Mouse (Mus musculus): ENCODE data around the gene Olfr221. TPM values are rescaled to one million over a fixed set of nuclear protein-coding genes. Genes with fewer than 3 reads are reported as not detected.

Olfr221 gene
- polyA plus RNA-seq, 1 experiment from 2014 or later, result not detected

DNA sequence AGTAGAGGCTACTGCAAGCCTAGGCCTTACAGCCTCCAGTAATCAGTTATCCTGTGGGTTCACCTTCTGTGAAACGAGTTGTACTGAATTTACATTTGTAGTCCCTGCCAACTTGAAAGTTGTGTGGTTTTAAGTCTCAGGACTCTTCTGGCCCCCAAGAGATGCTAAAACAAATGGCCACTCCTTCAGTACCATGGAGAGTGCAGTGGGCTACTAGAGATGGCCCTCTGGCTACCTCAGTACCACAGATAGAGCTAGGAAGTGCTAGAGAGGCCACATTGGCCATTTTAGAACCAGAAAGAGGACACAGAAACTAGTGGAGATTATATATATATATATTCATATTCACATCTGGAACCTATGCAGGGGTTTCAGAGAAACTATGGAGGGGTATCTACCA lies 30.6 kb downstream of the Olfr221 start:
- 61% methylated on average over 1 of the region's 1 CpGs for WGBS
- Histone ChIP-seq H3K4me2 (ENCODE audit: low read depth, low read length) (no peak overlapping the region), H3K36me3 (ENCODE audit: control insufficient read depth, insufficient read depth, low read length) (peaks cover 19% of the 10 kb centered on the region), H3K4me3 (ENCODE audit: low read depth, low read length) (no peak overlapping the region), H3K9ac (ENCODE audit: low read depth, low read length) (no peak overlapping the region), H3K27me3 (replicated peaks; ENCODE audit: control insufficient read depth, insufficient read depth, low read length) (no peaks in the 10 kb centered on the region), H3K9me3 (ENCODE audit: control insufficient read depth, low read length) (no peaks in the 10 kb centered on the region), H3K4me1 (ENCODE audit: control insufficient read depth, insufficient read depth, low read length) (peaks cover 17% of the 10 kb centered on the region), H3K27ac (replicated peaks; ENCODE audit: low read depth, low read length) (no peak overlapping the region; the same call in 1 of the 2 replicates)
- DNase-seq (ENCODE audit: low spot score) (no peak), ATAC-seq (ENCODE audit: low read depth) (no peak)

DNA sequence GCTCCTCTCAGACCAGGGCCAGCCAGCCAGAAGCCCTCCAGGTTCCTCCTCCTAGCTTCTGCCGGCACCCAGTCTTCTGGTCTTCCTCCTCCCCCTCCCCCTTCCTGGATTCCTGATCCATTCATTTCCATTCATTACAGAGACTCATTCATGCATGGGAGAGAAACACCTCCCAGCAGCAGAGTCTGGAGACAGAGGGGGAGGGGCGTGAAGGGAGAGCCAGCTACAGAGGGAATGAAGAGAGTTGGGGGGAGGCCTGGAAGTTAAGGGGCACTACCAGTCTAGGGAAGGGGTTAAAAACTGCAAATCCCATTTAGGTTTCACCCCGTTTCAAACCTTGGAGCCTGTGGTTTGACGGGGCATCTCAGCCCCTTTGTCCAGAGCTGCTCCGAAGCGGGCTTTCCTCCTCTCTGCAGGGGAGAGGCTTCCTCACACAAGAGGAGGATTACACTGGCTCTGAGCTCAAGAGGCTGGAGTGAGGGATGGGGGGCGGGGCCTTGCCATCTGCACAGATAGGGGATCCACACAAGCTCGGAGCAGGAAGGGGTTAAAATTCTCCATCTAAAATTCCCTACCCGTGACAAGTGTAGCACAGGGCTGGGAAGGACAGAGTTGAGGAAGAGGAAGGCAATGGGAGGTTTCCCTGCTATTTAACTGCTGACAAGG lies 31.7 kb downstream of the Olfr221 start:
- ATAC-seq (ENCODE audit: low read depth) (peak; percentile 68), DNase-seq (ENCODE audit: low spot score) (peak; percentile 92)
- Histone ChIP-seq H3K27ac (replicated peaks; ENCODE audit: low read depth, low read length) (peak overlapping the region; percentile 76; the same call in 1 of the 2 replicates), H3K36me3 (ENCODE audit: control insufficient read depth, insufficient read depth, low read length) (peaks cover 30% of the 10 kb centered on the region), H3K4me2 (ENCODE audit: low read depth, low read length) (peak overlapping the region; percentile 42), H3K27me3 (replicated peaks; ENCODE audit: control insufficient read depth, insufficient read depth, low read length) (no peaks in the 10 kb centered on the region), H3K9ac (ENCODE audit: low read depth, low read length) (peak overlapping the region; percentile 43; the same call in 1 of the 2 replicates), H3K9me3 (ENCODE audit: control insufficient read depth, low read length) (no peaks in the 10 kb centered on the region), H3K4me3 (ENCODE audit: low read depth, low read length) (peak overlapping the region; percentile 19), H3K4me1 (ENCODE audit: control insufficient read depth, insufficient read depth, low read length) (peaks cover 14% of the 10 kb centered on the region)
- WGBS, result 9% methylated on average over 9 of the region's 9 CpGs

DNA sequence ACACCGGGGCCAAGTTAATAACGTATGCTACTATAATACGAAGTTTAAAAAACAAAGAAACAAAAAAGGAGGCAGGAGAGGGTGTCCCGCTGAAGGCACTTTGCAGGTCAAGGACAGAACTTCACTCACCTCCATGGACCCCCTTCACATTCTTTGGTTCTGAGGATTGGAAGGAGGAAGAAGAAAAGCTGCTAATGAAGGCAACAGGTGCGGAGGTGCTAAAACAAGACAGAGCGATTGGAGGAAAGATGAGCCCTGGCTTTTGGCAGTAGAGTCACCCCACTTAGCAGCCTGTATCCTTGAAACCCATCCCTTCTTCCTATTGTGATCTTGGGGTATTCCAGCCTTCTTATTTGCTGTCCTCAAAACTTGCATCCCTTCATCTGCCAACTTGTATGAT lies 32.4 kb downstream of the Olfr221 start:
- Histone ChIP-seq H3K27ac (replicated peaks; ENCODE audit: low read depth, low read length) (peak overlapping the region; percentile 76; the same call in 1 of the 2 replicates), H3K4me3 (ENCODE audit: low read depth, low read length) (0 out of 2 replicates have a peak overlapping the region, but pooled peaks have one; percentile 19), H3K27me3 (replicated peaks; ENCODE audit: control insufficient read depth, insufficient read depth, low read length) (no peaks in the 10 kb centered on the region), H3K9me3 (ENCODE audit: control insufficient read depth, low read length) (no peaks in the 10 kb centered on the region), H3K4me2 (ENCODE audit: low read depth, low read length) (peak overlapping the region; percentile 42), H3K9ac (ENCODE audit: low read depth, low read length) (no peak overlapping the region), H3K36me3 (ENCODE audit: control insufficient read depth, insufficient read depth, low read length) (peaks cover 37% of the 10 kb centered on the region), H3K4me1 (ENCODE audit: control insufficient read depth, insufficient read depth, low read length) (peaks cover 12% of the 10 kb centered on the region)
- 58% methylated on average over 6 of the region's 6 CpGs for WGBS
- DNase-seq (ENCODE audit: low spot score) (no peak), ATAC-seq (ENCODE audit: low read depth) (no peak)

DNA sequence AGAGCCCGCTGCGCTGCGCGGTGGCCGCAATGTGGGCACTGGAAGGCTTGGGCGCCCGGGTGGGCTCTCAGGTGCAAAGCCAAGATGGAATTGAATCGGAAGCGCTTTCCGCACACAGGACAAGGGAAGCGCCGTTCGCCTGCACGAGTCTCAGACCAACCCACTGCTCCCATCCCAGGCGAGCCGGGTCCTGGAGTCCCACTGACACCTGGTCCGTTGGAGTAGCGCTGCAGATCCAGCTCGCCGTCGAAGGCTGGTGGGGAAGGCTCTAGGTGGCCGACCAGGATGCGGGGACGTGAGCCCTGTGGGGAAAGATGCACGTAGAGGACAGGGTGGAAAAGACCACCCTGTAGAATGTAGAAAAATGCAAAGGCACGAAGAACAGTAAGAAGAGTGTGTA lies 32.9 kb downstream of the Olfr221 start:
- Histone ChIP-seq H3K9me3 (ENCODE audit: control insufficient read depth, low read length) (no peaks in the 10 kb centered on the region), H3K4me1 (ENCODE audit: control insufficient read depth, insufficient read depth, low read length) (peaks cover 12% of the 10 kb centered on the region), H3K36me3 (ENCODE audit: control insufficient read depth, insufficient read depth, low read length) (peaks cover 42% of the 10 kb centered on the region), H3K4me3 (ENCODE audit: low read depth, low read length) (no peak overlapping the region), H3K27ac (replicated peaks; ENCODE audit: low read depth, low read length) (no peak overlapping the region), H3K4me2 (ENCODE audit: low read depth, low read length) (peak overlapping the region; percentile 42), H3K27me3 (replicated peaks; ENCODE audit: control insufficient read depth, insufficient read depth, low read length) (no peaks in the 10 kb centered on the region), H3K9ac (ENCODE audit: low read depth, low read length) (peak overlapping the region; percentile 30; the same call in 1 of the 2 replicates)
- WGBS, result 53% methylated on average over 25 of the region's 26 CpGs
- DNase-seq (ENCODE audit: low spot score) (no peak), ATAC-seq (ENCODE audit: low read depth) (no peak)

DNA sequence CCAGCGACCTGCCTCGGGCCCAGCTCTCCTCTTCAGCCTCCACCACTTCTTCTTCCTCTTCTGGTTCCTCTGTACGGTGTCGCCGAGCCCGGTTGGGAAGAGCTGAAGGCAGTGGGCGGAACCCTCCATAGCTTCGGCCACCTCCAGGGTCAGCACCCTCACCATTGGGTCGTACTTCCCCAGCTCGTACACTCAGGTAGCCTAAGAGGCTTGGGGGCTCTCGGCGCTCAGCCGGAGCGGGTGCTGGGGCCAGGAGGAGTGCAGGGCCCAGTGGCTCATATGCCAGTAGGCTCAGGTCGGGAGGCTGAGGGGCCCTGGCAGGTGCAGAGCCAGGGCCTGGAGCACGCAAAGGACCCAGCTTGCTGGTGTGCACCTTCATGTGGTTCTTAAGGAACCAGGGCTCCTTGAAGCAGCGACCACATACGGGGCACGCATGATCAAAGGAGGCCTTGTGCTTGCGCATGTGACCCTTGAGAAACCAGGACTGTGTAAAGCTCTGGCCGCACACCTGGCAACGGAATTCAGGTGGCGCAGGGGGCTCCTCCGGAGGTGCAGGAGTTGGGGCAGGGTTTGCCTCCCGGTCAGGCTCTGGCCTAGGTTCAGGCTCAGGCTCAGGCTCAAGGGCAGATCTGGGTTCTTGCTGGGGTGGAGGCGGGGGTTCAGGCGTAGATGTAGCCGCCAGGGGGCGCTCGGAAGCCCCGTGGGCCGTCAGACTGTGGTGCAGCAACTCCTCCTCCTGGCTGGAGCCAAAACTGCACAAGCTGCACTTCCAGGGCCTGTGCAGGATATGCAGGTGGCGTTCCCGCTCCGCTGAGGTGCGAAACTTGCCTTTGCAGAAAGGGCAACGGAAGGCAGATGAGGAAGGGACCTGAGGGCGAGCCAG lies 33.7 kb downstream of the Olfr221 start:
- peak; percentile 89 for DNase-seq (ENCODE audit: low spot score)
- Histone ChIP-seq H3K36me3 (ENCODE audit: control insufficient read depth, insufficient read depth, low read length) (peaks cover 50% of the 10 kb centered on the region), H3K27me3 (replicated peaks; ENCODE audit: control insufficient read depth, insufficient read depth, low read length) (no peaks in the 10 kb centered on the region), H3K4me2 (ENCODE audit: low read depth, low read length) (peak overlapping the region; percentile 42), H3K4me1 (ENCODE audit: control insufficient read depth, insufficient read depth, low read length) (peaks cover 12% of the 10 kb centered on the region), H3K4me3 (ENCODE audit: low read depth, low read length) (no peak overlapping the region), H3K27ac (replicated peaks; ENCODE audit: low read depth, low read length) (no peak overlapping the region), H3K9ac (ENCODE audit: low read depth, low read length) (peak overlapping the region; percentile 30; the same call in 1 of the 2 replicates), H3K9me3 (ENCODE audit: control insufficient read depth, low read length) (no peaks in the 10 kb centered on the region)
- peak; percentile 65 for ATAC-seq (ENCODE audit: low read depth)
- 60% methylated on average over 33 of the region's 38 CpGs for WGBS

DNA sequence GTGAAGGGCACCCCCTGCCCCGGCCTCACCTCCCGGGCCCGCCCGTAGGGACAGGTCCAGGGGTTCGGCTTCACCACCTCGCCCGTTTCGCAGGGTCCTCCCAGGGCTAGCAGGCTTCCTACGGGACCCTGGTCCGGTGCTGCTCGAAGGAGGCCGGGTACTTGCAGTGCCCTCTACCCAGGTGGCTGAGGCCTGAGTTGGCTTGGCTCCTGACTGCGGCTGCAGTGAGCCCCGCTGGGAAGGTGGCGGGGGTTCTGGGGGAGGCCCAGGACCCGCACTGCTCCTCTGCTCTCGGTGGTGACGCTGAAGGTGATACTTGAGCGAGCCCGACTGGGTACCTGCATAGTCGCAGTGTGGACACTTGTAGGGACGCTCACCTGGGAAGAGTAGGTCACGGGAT lies 35.5 kb downstream of the Olfr221 start:
- no peak overlapping the region for H3K27ac ChIP-seq (replicated peaks; ENCODE audit: low read depth, low read length)
- H3K27me3 ChIP-seq (replicated peaks; ENCODE audit: control insufficient read depth, insufficient read depth, low read length), result no peaks in the 10 kb centered on the region
- DNase-seq (ENCODE audit: low spot score) (no peak), ATAC-seq (ENCODE audit: low read depth) (no peak)
- H3K36me3 ChIP-seq (ENCODE audit: control insufficient read depth, insufficient read depth, low read length), result peaks cover 68% of the 10 kb centered on the region
- H3K9ac ChIP-seq (ENCODE audit: low read depth, low read length), result no peak overlapping the region
- WGBS, result 94% methylated on average over 22 of the region's 23 CpGs
- no peak overlapping the region for H3K4me3 ChIP-seq (ENCODE audit: low read depth, low read length)
- H3K4me2 ChIP-seq (ENCODE audit: low read depth, low read length), result no peak overlapping the region
- H3K9me3 ChIP-seq (ENCODE audit: control insufficient read depth, low read length), result no peaks in the 10 kb centered on the region
- peaks cover 12% of the 10 kb centered on the region for H3K4me1 ChIP-seq (ENCODE audit: control insufficient read depth, insufficient read depth, low read length)

DNA sequence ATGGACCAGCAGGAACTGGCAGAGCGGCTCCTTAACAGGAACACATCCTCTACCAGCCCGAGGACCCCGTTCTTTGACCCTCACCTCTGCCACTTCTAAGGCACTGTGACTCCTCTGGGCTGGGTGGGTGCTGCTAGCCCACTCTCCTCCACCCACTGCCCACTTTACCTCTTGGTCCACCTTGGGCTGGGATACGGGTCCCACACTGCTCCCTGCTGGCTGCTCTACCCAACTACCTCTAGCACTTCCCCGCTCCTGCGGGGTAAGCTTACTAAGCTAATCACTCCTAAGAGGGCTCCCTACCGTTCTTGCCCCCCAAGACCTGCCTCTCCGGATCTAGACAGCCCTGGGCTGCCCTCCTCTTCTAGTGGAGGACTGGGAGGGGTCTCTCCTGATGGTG lies 36.0 kb downstream of the Olfr221 start:
- H3K4me1 ChIP-seq (ENCODE audit: control insufficient read depth, insufficient read depth, low read length), result peaks cover 12% of the 10 kb centered on the region
- DNase-seq (ENCODE audit: low spot score) (no peak), ATAC-seq (ENCODE audit: low read depth) (no peak)
- no peak overlapping the region for H3K4me2 ChIP-seq (ENCODE audit: low read depth, low read length)
- no peak overlapping the region for H3K27ac ChIP-seq (replicated peaks; ENCODE audit: low read depth, low read length)
- 73% methylated on average over 8 of the region's 8 CpGs for WGBS
- H3K9ac ChIP-seq (ENCODE audit: low read depth, low read length), result no peak overlapping the region
- no peak overlapping the region for H3K4me3 ChIP-seq (ENCODE audit: low read depth, low read length)
- no peaks in the 10 kb centered on the region for H3K9me3 ChIP-seq (ENCODE audit: control insufficient read depth, low read length)
- H3K27me3 ChIP-seq (replicated peaks; ENCODE audit: control insufficient read depth, insufficient read depth, low read length), result no peaks in the 10 kb centered on the region
- H3K36me3 ChIP-seq (ENCODE audit: control insufficient read depth, insufficient read depth, low read length), result peaks cover 71% of the 10 kb centered on the region

DNA sequence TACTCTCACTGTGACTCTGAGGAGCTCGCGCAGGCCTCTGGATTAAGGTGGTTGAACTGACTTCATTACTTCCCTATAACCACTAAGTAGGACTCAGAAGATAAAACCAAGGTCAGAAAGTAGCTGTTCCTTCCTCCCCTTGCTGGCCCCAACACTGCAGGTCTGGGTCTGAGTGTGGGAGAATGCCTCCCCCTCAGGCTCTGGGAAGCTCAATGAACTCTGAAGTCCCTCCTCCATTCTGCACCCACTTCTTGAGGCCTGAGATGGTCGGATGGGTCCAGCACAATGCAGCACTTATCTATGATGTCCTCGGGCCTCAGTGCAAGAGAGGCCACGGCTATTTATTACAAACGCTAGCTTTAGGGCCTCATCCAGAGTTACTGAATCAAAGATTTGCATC lies 36.6 kb downstream of the Olfr221 start:
- WGBS, result 78% methylated on average over 6 of the region's 6 CpGs
- Histone ChIP-seq H3K27me3 (replicated peaks; ENCODE audit: control insufficient read depth, insufficient read depth, low read length) (no peaks in the 10 kb centered on the region), H3K4me3 (ENCODE audit: low read depth, low read length) (no peak overlapping the region), H3K36me3 (ENCODE audit: control insufficient read depth, insufficient read depth, low read length) (peaks cover 76% of the 10 kb centered on the region), H3K4me1 (ENCODE audit: control insufficient read depth, insufficient read depth, low read length) (peaks cover 8% of the 10 kb centered on the region), H3K27ac (replicated peaks; ENCODE audit: low read depth, low read length) (no peak overlapping the region), H3K4me2 (ENCODE audit: low read depth, low read length) (no peak overlapping the region), H3K9ac (ENCODE audit: low read depth, low read length) (no peak overlapping the region), H3K9me3 (ENCODE audit: control insufficient read depth, low read length) (no peaks in the 10 kb centered on the region)
- DNase-seq (ENCODE audit: low spot score) (no peak), ATAC-seq (ENCODE audit: low read depth) (no peak)
